Mouse (Mus musculus) kidney, postnatal 0 days (tissue): ENCODE data around the gene Mxd4. TPM values are rescaled to one million over a fixed set of nuclear protein-coding genes. Genes with fewer than 3 reads are reported as not detected.
A peak's percentile ranks its signal among the peaks of the same experiment; 100 is the strongest.

Experiments
- ATAC-seq: fragments of 200-750 bp; cut with Nextera tagmentation; replicated peaks from 2 replicates; pipeline ENCODE4 v1.8.0; 2017; ENCODE audit warnings: low read depth, moderate number of reproducible peaks, moderate TSS enrichment, moderate library complexity; ENCODE audit not compliant: low FRiP score
- DNase-seq: peaks from one replicate; pipeline ENCODE4 v3.0.0-alpha.2; 2016; ENCODE audit warnings: low spot score
- H3K27ac ChIP-seq: fragments of 300-500 bp; sonication (generic); 2 replicates; pipeline ENCODE4 v1.5.1; 2014; ENCODE audit warnings: mild to moderate bottlenecking
- H3K27me3 ChIP-seq: fragments of 300-500 bp; sonication (generic); 2 replicates; pipeline ENCODE4 v1.6.1; 2014; ENCODE audit warnings: low read length, mixed read lengths; ENCODE audit not compliant: insufficient read depth
- H3K36me3 ChIP-seq: fragments of 300-500 bp; sonication (generic); 2 replicates; pipeline ENCODE4 v1.6.1; 2014; ENCODE audit warnings: low read length, mixed read lengths; ENCODE audit not compliant: insufficient read depth
- H3K4me1 ChIP-seq: fragments of 300-500 bp; sonication (generic); replicated peaks from 2 replicates; pipeline ENCODE4 v1.6.1; 2014; ENCODE audit warnings: antibody characterized with exemption, low read length, mixed read lengths; ENCODE audit not compliant: insufficient read depth
- H3K4me2 ChIP-seq: fragments of 300-500 bp; sonication (generic); 2 replicates; pipeline ENCODE4 v1.6.1; 2014; ENCODE audit warnings: mild to moderate bottlenecking, low read length, moderate library complexity, mixed read lengths
- H3K4me3 ChIP-seq: fragments of 300-500 bp; sonication (generic); replicated peaks from 2 replicates; pipeline ENCODE4 v1.5.1; 2014; ENCODE audit warnings: low read depth, low read length
- H3K9ac ChIP-seq: fragments of 300-500 bp; sonication (generic); 2 replicates; pipeline ENCODE4 v1.6.1; 2014; ENCODE audit warnings: low read depth, low read length
- H3K9me3 ChIP-seq: fragments of 300-500 bp; sonication (generic); replicated peaks from 2 replicates; pipeline ENCODE4 v1.6.1; 2016; ENCODE audit warnings: low read length, inconsistent platforms, mixed read lengths
- CTCF ChIP-seq: IDR thresholded peaks from 2 replicates; pipeline ENCODE4 v1.5.1; 2016; ENCODE audit warnings: antibody characterized with exemption, low read depth, mild to moderate bottlenecking, moderate library complexity
- WGBS: fragments of 180-500 bp; shearing (Covaris S2); extraction: QIAGEN DNeasy Blood & Tissue Kit; methylation state at CpG from one replicate; pipeline ENCODE4 v1.1.7; 2014; 5-methylcytosine and 5-hydroxymethylcytosine counted together
- polyA plus RNA-seq: library from polyadenylated mRNA; unstranded; fragments of >200 nt; fragmentation: Nextera tagmentation; extraction: Ambion mirVana; gene quantifications from 2 replicates; pipeline ENCODE4 v1.2.1, GENCODE M21; 2015

The Mxd4 gene
- polyA plus RNA-seq, 1 experiment from 2014 or later, result 34.6 TPM

GRCm38 (mm10) chr5:34194426-34194825, 6.9 kb upstream of the Mxd4 start:
- Histone ChIP-seq H3K9me3 (no peaks in the 10 kb centered on the region), H3K27me3 (no peaks in the 10 kb centered on the region), H3K4me1 (0 out of 2 replicates have a peak, but pooled peaks cover 1% of the 10 kb centered on the region), H3K36me3 (no peaks in the 10 kb centered on the region), H3K4me3 (no peak overlapping the region), H3K4me2 (no peak overlapping the region), H3K27ac (no peak overlapping the region), H3K9ac (no peak overlapping the region)
- 43% methylated on average over 1 of the region's 1 CpGs for WGBS
- DNase-seq, result no peak
- ATAC-seq, result no peak
- no peak for TF ChIP-seq CTCF

- Histone ChIP-seq H3K27ac (no peak overlapping the region), H3K9me3 (no peaks in the 10 kb centered on the region), H3K27me3 (no peaks in the 10 kb centered on the region), H3K4me1 (0 out of 2 replicates have a peak, but pooled peaks cover 5% of the 10 kb centered on the region), H3K4me3 (no peak overlapping the region), H3K9ac (no peak overlapping the region), H3K4me2 (no peak overlapping the region), H3K36me3 (no peaks in the 10 kb centered on the region)
- peak; percentile 20 for DNase-seq
- 78% methylated on average over 4 of the region's 4 CpGs for WGBS
- peak; percentile 73 for TF ChIP-seq CTCF
- ATAC-seq, result no peak
These were observed 4.3 kb upstream of the Mxd4 start for GRCm38 (mm10) chr5:34191843-34192242.

DNA sequence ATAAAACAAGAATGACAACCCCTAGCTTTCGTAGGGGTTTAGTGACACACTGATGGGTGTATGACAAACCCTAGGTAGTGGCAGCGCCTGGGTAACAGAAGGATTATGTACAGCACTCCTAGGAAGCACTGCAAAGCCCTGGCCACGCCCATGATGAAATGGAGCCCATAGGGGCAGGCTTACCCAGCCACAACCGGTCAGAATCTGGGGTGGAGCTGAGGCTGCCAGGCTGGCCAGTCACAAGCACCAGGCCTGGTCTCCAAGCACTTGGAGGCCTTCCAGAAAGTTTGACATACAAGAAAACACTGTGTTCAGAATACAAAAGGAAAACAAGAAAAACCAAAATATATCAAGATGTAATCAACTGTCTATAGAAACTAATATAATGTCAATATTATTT, 3.5 kb upstream of the Mxd4 start:
- Histone ChIP-seq H3K9me3 (no peaks in the 10 kb centered on the region), H3K9ac (no peak overlapping the region), H3K27me3 (no peaks in the 10 kb centered on the region), H3K4me1 (peaks cover 10% of the 10 kb centered on the region), H3K4me2 (no peak overlapping the region), H3K27ac (no peak overlapping the region), H3K36me3 (no peaks in the 10 kb centered on the region), H3K4me3 (no peak overlapping the region)
- 49% methylated on average over 4 of the region's 4 CpGs for WGBS
- ATAC-seq (no peak), DNase-seq (peak; percentile 45)
- no peak for TF ChIP-seq CTCF

DNA sequence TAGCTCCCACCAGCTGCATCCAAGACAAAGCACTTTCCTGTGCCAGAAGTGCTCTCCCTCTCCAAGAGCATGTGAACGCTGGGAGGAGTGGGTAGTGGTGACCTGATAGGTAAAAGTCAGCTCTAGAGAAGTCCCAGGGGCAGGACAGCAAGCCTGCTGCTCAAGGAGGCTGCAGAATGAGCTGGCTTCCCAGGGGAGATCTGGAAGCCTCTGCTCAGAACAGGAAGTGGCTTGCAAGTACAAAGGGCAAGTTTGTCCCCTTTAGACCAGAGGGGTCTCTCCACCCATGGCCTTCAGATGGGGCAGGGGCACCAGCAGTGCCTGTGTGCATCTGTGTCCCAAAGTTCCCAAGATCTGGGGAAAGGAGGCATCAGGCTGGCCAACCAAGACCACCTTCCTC, 2.0 kb upstream of the Mxd4 start:
- Histone ChIP-seq H3K27me3 (no peaks in the 10 kb centered on the region), H3K9me3 (no peaks in the 10 kb centered on the region), H3K9ac (no peak overlapping the region), H3K27ac (no peak overlapping the region), H3K36me3 (no peaks in the 10 kb centered on the region), H3K4me1 (peaks cover 17% of the 10 kb centered on the region), H3K4me3 (no peak overlapping the region), H3K4me2 (no peak overlapping the region)
- DNase-seq, result no peak
- no peak for TF ChIP-seq CTCF
- no peak for ATAC-seq
- WGBS, result 58% methylated on average over 1 of the region's 1 CpGs

DNA sequence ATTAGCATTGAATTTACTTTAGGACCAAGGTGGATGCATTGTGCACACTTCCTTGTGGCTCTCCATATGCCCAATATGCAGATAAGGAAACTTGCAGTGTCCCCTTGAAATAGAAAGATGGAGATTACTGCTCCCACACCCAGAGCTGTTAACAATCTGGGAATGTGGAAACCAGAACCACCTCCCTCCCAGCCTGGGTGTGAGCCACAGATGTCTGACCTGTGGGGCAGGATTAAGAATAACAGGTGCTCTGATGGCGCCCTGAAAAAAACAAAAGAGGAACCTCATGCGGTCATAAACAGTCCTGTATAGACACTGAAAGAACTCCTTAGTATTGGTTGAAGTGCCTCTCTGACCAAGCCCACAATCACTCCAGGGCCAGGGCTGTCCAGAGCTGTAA, 1.3 kb upstream of the Mxd4 start:
- Histone ChIP-seq H3K27ac (no peak overlapping the region), H3K4me3 (no peak overlapping the region), H3K4me1 (peaks cover 20% of the 10 kb centered on the region), H3K9ac (no peak overlapping the region), H3K9me3 (no peaks in the 10 kb centered on the region), H3K27me3 (no peaks in the 10 kb centered on the region), H3K36me3 (no peaks in the 10 kb centered on the region), H3K4me2 (peak overlapping the region; percentile 61; the same call in 1 of the 2 replicates)
- DNase-seq (no peak), ATAC-seq (no peak)
- TF ChIP-seq CTCF, result no peak
- WGBS, result 64% methylated on average over 2 of the region's 2 CpGs

GRCm38 (mm10) chr5:34186961-34187391, 544 bp downstream of the Mxd4 start:
- H3K36me3 ChIP-seq, result no peaks in the 10 kb centered on the region
- TF ChIP-seq CTCF, result no peak
- no peaks in the 10 kb centered on the region for H3K27me3 ChIP-seq
- peak overlapping the region; percentile 97 for H3K4me3 ChIP-seq
- H3K27ac ChIP-seq, result peak overlapping the region; percentile 98
- H3K4me1 ChIP-seq, result peaks cover 24% of the 10 kb centered on the region
- H3K9ac ChIP-seq, result peak overlapping the region; percentile 96
- peak overlapping the region; percentile 90 for H3K4me2 ChIP-seq
- no peaks in the 10 kb centered on the region for H3K9me3 ChIP-seq
- peak; percentile 17; the same call in 1 of the 2 replicates for ATAC-seq
- under 1% methylated on average over 38 of the region's 46 CpGs for WGBS
- peak; percentile 62 for DNase-seq

- Histone ChIP-seq H3K9ac (peak overlapping the region; percentile 96), H3K27ac (peak overlapping the region; percentile 98), H3K27me3 (no peaks in the 10 kb centered on the region), H3K4me3 (peak overlapping the region; percentile 97), H3K4me2 (peak overlapping the region; percentile 90), H3K9me3 (no peaks in the 10 kb centered on the region), H3K4me1 (peaks cover 24% of the 10 kb centered on the region), H3K36me3 (no peaks in the 10 kb centered on the region)
- 42% methylated on average over 2 of the region's 2 CpGs for WGBS
- ATAC-seq (no peak), DNase-seq (no peak)
- TF ChIP-seq CTCF, result no peak
These were observed 1.1 kb downstream of the Mxd4 start for GRCm38 (mm10) chr5:34186391-34186790.
